Mouse (Mus musculus) forebrain, embryonic 12.5 days (tissue): Measurements from ENCODE around the gene Slc25a35. TPM values are rescaled to one million over a fixed set of nuclear protein-coding genes. Genes with fewer than 3 reads are reported as not detected.
"Not testable (repeated sequence)": the region's sequence is repeated elsewhere in the genome, so short reads cannot be mapped to it uniquely, and the experiment has no call there.

ENCODE experiments used
- ATAC-seq: fragments of 200-750 bp; cut with Nextera tagmentation; 2 replicates; pipeline ENCODE4 v1.8.0; 2017; ENCODE audit warnings: moderate TSS enrichment; ENCODE audit not compliant: low FRiP score
- H3K27ac ChIP-seq: fragments of 300-500 bp; sonication (generic); 2 replicates; pipeline ENCODE4 v1.5.1; 2016; ENCODE audit warnings: mild to moderate bottlenecking
- H3K27me3 ChIP-seq: fragments of 300-500 bp; sonication (generic); 2 replicates; pipeline ENCODE4 v1.6.1; 2016; ENCODE audit warnings: mild to moderate bottlenecking
- H3K36me3 ChIP-seq: fragments of 300-500 bp; sonication (generic); replicated peaks from 2 replicates; pipeline ENCODE4 v1.6.1; 2016; ENCODE audit warnings: mild to moderate bottlenecking
- H3K4me1 ChIP-seq: fragments of 300-500 bp; sonication (generic); 2 replicates; pipeline ENCODE4 v1.6.1; 2016
- H3K4me2 ChIP-seq: fragments of 300-500 bp; sonication (generic); 2 replicates; pipeline ENCODE4 v1.6.1; 2016; ENCODE audit warnings: mild to moderate bottlenecking, moderate library complexity
- H3K4me3 ChIP-seq: fragments of 300-500 bp; sonication (generic); replicated peaks from 2 replicates; pipeline ENCODE4 v1.5.1; 2016; ENCODE audit warnings: mild to moderate bottlenecking
- H3K9ac ChIP-seq: fragments of 300-500 bp; sonication (generic); 2 replicates; pipeline ENCODE4 v1.6.1; 2016; ENCODE audit warnings: mild to moderate bottlenecking
- H3K9me3 ChIP-seq: fragments of 300-500 bp; sonication (generic); 2 replicates; pipeline ENCODE4 v1.6.1; 2016
- WGBS: fragments of 180-500 bp; shearing (Covaris S2); methylation state at CpG from one replicate; pipeline ENCODE4 v1.1.7; 2016; 5-methylcytosine and 5-hydroxymethylcytosine counted together
- polyA plus RNA-seq: library from polyadenylated mRNA; unstranded; fragments of >200 nt; fragmentation: Nextera tagmentation; extraction: Ambion mirVana; gene quantifications from 2 replicates; pipeline ENCODE4 v1.2.1, GENCODE M21; 2016

Slc25a35 gene
- polyA plus RNA-seq: 2.1 and 2.6 TPM in 2 replicates

- WGBS: under 1% methylated on average over 50 of the region's 50 CpGs
- Histone ChIP-seq H3K36me3 (no peaks in the 10 kb centered on the region), H3K9me3 (no peaks in the 10 kb centered on the region), H3K27me3 (peaks cover 16% of the 10 kb centered on the region), H3K4me1 (peaks cover 13% of the 10 kb centered on the region), H3K4me3 (peak within 1 kb of the TSS; percentile 60), H3K27ac (no peak within 1 kb of the TSS), H3K9ac (peak within 1 kb of the TSS; percentile 66), H3K4me2 (peak within 1 kb of the TSS; percentile 92)
- ATAC-seq: peak; percentile 96
Observed at GRCm38 (mm10) chr11:68967337-68968282, at the start of gene Slc25a35. Slc25a35 (plus strand) TSS chr11:68968131.

- H3K27me3 ChIP-seq: 0 out of 2 replicates have a peak, but pooled peaks cover 3% of the 10 kb centered on the region
- ATAC-seq: no peak
- no peak overlapping the region for H3K27ac ChIP-seq
- 67% methylated on average over 3 of the region's 3 CpGs for WGBS
- H3K4me1 ChIP-seq: 0 out of 2 replicates have a peak, but pooled peaks cover 4% of the 10 kb centered on the region
- H3K36me3 ChIP-seq: no peaks in the 10 kb centered on the region
- no peak overlapping the region for H3K4me2 ChIP-seq
- no peaks in the 10 kb centered on the region for H3K9me3 ChIP-seq
- no peak overlapping the region for H3K4me3 ChIP-seq
- H3K9ac ChIP-seq: no peak overlapping the region
Observed at GRCm38 (mm10) chr11:68923191-68923590, 44.7 kb upstream of the Slc25a35 start.

GRCm38 (mm10) chr11:68924749-68925148 is 43.2 kb upstream of the Slc25a35 start:
- Histone ChIP-seq H3K4me3 (no peak overlapping the region), H3K4me2 (no peak overlapping the region), H3K27me3 (0 out of 2 replicates have a peak, but pooled peaks cover 3% of the 10 kb centered on the region), H3K9me3 (no peaks in the 10 kb centered on the region), H3K36me3 (no peaks in the 10 kb centered on the region), H3K9ac (no peak overlapping the region), H3K27ac (no peak overlapping the region), H3K4me1 (0 out of 2 replicates have a peak, but pooled peaks cover 4% of the 10 kb centered on the region)
- WGBS: 93% methylated on average over 2 of the region's 2 CpGs
- no peak for ATAC-seq

GRCm38 (mm10) chr11:68926981-68927380 is 41.0 kb upstream of the Slc25a35 start, which contains the start of gene Odf4:
Odf4 (minus strand) TSS chr11:68927081.
- Histone ChIP-seq H3K4me2 (no peak within 1 kb of the TSS), H3K27me3 (0 out of 2 replicates have a peak, but pooled peaks cover under 1% of the 10 kb centered on the region), H3K9ac (no peak within 1 kb of the TSS), H3K36me3 (no peaks in the 10 kb centered on the region), H3K9me3 (no peaks in the 10 kb centered on the region), H3K4me3 (no peak within 1 kb of the TSS), H3K27ac (no peak within 1 kb of the TSS), H3K4me1 (0 out of 2 replicates have a peak, but pooled peaks cover 4% of the 10 kb centered on the region)
- no peak for ATAC-seq
- 71% methylated on average over 3 of the region's 3 CpGs for WGBS

- no peak overlapping the region for H3K27ac ChIP-seq
- H3K9ac ChIP-seq: no peak overlapping the region
- H3K4me2 ChIP-seq: no peak overlapping the region
- no peaks in the 10 kb centered on the region for H3K36me3 ChIP-seq
- H3K4me1 ChIP-seq: no peaks in the 10 kb centered on the region
- no peak overlapping the region for H3K4me3 ChIP-seq
- ATAC-seq: no peak
- H3K27me3 ChIP-seq: no peaks in the 10 kb centered on the region
- WGBS: 89% methylated on average over 6 of the region's 6 CpGs
- H3K9me3 ChIP-seq: no peaks in the 10 kb centered on the region
Observed at GRCm38 (mm10) chr11:68929947-68930346, 38.0 kb upstream of the Slc25a35 start.

GRCm38 (mm10) chr11:68933885-68934507 is 33.9 kb upstream of the Slc25a35 start:
- H3K4me3 ChIP-seq: no peak overlapping the region
- H3K27me3 ChIP-seq: no peaks in the 10 kb centered on the region
- H3K4me1 ChIP-seq: no peaks in the 10 kb centered on the region
- WGBS: 73% methylated on average over 5 of the region's 5 CpGs
- ATAC-seq: no peak
- H3K9ac ChIP-seq: no peak overlapping the region
- no peaks in the 10 kb centered on the region for H3K36me3 ChIP-seq
- H3K4me2 ChIP-seq: no peak overlapping the region
- no peaks in the 10 kb centered on the region for H3K9me3 ChIP-seq
- peak overlapping the region; percentile 31; the same call in 1 of the 2 replicates for H3K27ac ChIP-seq

GRCm38 (mm10) chr11:68936951-68937350 is 31.0 kb upstream of the Slc25a35 start:
- not testable (repeated sequence) for H3K36me3 ChIP-seq, H3K4me2 ChIP-seq, H3K9ac ChIP-seq, H3K27ac ChIP-seq, H3K27me3 ChIP-seq, H3K4me3 ChIP-seq, ATAC-seq, H3K9me3 ChIP-seq, H3K4me1 ChIP-seq
- 93% methylated on average over 4 of the region's 4 CpGs for WGBS

GRCm38 (mm10) chr11:68939451-68940304 is 28.3 kb upstream of the Slc25a35 start:
- Histone ChIP-seq H3K4me1 (peaks cover 6% of the 10 kb centered on the region), H3K36me3 (no peaks in the 10 kb centered on the region), H3K4me3 (peak overlapping the region; percentile 48), H3K4me2 (peak overlapping the region; percentile 57), H3K9ac (peak overlapping the region; percentile 62), H3K27ac (peak overlapping the region; percentile 84), H3K27me3 (no peaks in the 10 kb centered on the region), H3K9me3 (no peaks in the 10 kb centered on the region)
- ATAC-seq: peak; percentile 100
- 2% methylated on average over 16 of the region's 16 CpGs for WGBS

GRCm38 (mm10) chr11:68940516-68940915 is 27.4 kb upstream of the Slc25a35 start:
- H3K27me3 ChIP-seq: no peaks in the 10 kb centered on the region
- no peak for ATAC-seq
- H3K4me3 ChIP-seq: peak overlapping the region; percentile 48
- no peak overlapping the region for H3K27ac ChIP-seq
- peak overlapping the region; percentile 62 for H3K9ac ChIP-seq
- H3K4me1 ChIP-seq: peaks cover 6% of the 10 kb centered on the region
- H3K9me3 ChIP-seq: no peaks in the 10 kb centered on the region
- H3K4me2 ChIP-seq: peak overlapping the region; percentile 57
- WGBS: 73% methylated on average over 4 of the region's 4 CpGs
- no peaks in the 10 kb centered on the region for H3K36me3 ChIP-seq

- ATAC-seq: no peak
- Histone ChIP-seq H3K27me3 (peaks cover 21% of the 10 kb centered on the region), H3K9me3 (no peaks in the 10 kb centered on the region), H3K27ac (no peak overlapping the region), H3K4me1 (peaks cover 6% of the 10 kb centered on the region), H3K4me2 (no peak overlapping the region), H3K36me3 (no peaks in the 10 kb centered on the region), H3K4me3 (no peak overlapping the region), H3K9ac (no peak overlapping the region)
- WGBS: 88% methylated on average over 8 of the region's 8 CpGs
Observed at GRCm38 (mm10) chr11:68942731-68943130, 25.2 kb upstream of the Slc25a35 start.

GRCm38 (mm10) chr11:68945245-68945644 is 22.7 kb upstream of the Slc25a35 start:
- H3K4me2 ChIP-seq: no peak overlapping the region
- WGBS: 76% methylated on average over 2 of the region's 2 CpGs
- H3K36me3 ChIP-seq: no peaks in the 10 kb centered on the region
- H3K9me3 ChIP-seq: no peaks in the 10 kb centered on the region
- ATAC-seq: no peak
- no peak overlapping the region for H3K27ac ChIP-seq
- no peak overlapping the region for H3K4me3 ChIP-seq
- peaks cover 24% of the 10 kb centered on the region for H3K27me3 ChIP-seq
- H3K4me1 ChIP-seq: peaks cover 5% of the 10 kb centered on the region
- no peak overlapping the region for H3K9ac ChIP-seq
